ENCODE assay signal across 11 mouse cellular contexts in the genomic region with DNA sequence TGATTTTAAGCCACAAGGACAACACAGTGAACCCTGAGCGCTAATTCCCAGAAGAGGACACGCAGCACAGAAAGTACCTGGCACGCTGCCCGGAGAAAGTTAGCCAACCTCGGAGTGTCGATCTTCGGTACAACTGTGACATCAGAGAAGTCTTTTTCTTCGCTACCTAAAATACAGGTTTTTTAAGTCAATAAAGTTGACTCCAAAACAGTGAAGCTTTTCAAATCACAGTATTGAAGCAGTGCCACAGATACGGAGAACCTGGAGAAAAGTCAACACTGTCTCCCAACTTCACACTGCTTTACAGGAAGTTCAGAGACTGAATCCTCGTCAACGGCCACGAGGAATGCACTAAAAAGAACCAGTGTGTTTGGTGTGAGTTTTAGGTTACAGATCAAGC. TPM values are rescaled to one million over a fixed set of nuclear protein-coding genes. Genes with fewer than 3 reads are reported as not detected.
DNase-seq lines count a peak whose midpoint lies in the region; ATAC-seq lines count a peak whose summit lies in the region.
"Had no signal": no experiment of that assay in that cellular context is flagged by ENCODE, and none has a peak within 500 bp of the region (broad histone marks: within the 10 kb centered on the region; RNA-seq: fewer than 3 reads in every experiment).

No protein-coding gene starts in this region.

- no peaks in the 10 kb centered on the region for H3K4me1 ChIP-seq in kidney, embryonic 14.5 days (ENCODE audit: control insufficient read depth, insufficient read depth, low read length)
- H3K4me1 ChIP-seq in liver, embryonic 16.5 days (ENCODE audit: control insufficient read depth, low read depth, low read length) = no peaks in the 10 kb centered on the region
- H3K4me1 ChIP-seq in forebrain, embryonic 10.5 days = no peaks in the 10 kb centered on the region
- H3K4me1 ChIP-seq: neural tube, embryonic 12.5 days had no signal

- peaks cover 3% of the 10 kb centered on the region; the same call in 1 of the 2 replicates for H3K36me3 ChIP-seq in kidney, embryonic 14.5 days (ENCODE audit: control insufficient read depth, insufficient read depth, low read length)
- no peaks in the 10 kb centered on the region for H3K36me3 ChIP-seq in liver, embryonic 16.5 days (ENCODE audit: control insufficient read depth, insufficient read depth)
- H3K36me3 ChIP-seq in forebrain, embryonic 10.5 days (replicated peaks) = 0 out of 2 replicates have a peak, but pooled peaks cover 3% of the 10 kb centered on the region
- H3K36me3 ChIP-seq: neural tube, embryonic 12.5 days had no signal

- no peak overlapping the region for H3K9ac ChIP-seq in kidney, embryonic 14.5 days (ENCODE audit: low read depth, low read length)
- H3K9ac ChIP-seq in liver, embryonic 16.5 days (ENCODE audit: low read depth, low read length) = no peak overlapping the region
- H3K9ac ChIP-seq: neural tube, embryonic 12.5 days had no signal

- no peaks in the 10 kb centered on the region for H3K27me3 ChIP-seq in kidney, embryonic 14.5 days (ENCODE audit: control insufficient read depth, insufficient read depth, low read length)
- H3K27me3 ChIP-seq in liver, embryonic 16.5 days (ENCODE audit: control insufficient read depth, insufficient read depth, low read depth, low read length) = no peaks in the 10 kb centered on the region
- H3K27me3 ChIP-seq in forebrain, embryonic 10.5 days (ENCODE audit: poor library complexity, severe bottlenecking) = no peaks in the 10 kb centered on the region
- H3K27me3 ChIP-seq: neural tube, embryonic 12.5 days had no signal

- H3K4me3 ChIP-seq in kidney, embryonic 14.5 days (ENCODE audit: low read length) = no peak overlapping the region
- no peak overlapping the region for H3K4me3 ChIP-seq in liver, embryonic 16.5 days (ENCODE audit: low read depth, low read length)
- no peak overlapping the region for H3K4me3 ChIP-seq in forebrain, embryonic 10.5 days
- H3K4me3 ChIP-seq: erythroblast, embryonic 14.5 days; neural tube, embryonic 12.5 days had no signal

- H3K4me2 ChIP-seq in kidney, embryonic 14.5 days (replicated peaks; ENCODE audit: low read depth, low read length) = no peak overlapping the region
- 0 out of 2 replicates have a peak overlapping the region, but pooled peaks have one; percentile 24 for H3K4me2 ChIP-seq in liver, embryonic 16.5 days (ENCODE audit: low read depth, low read length)
- H3K4me2 ChIP-seq: neural tube, embryonic 12.5 days had no signal

- 69% methylated on average over 12 of the region's 12 CpGs for WGBS in kidney, embryonic 14.5 days
- WGBS in liver, embryonic 16.5 days (ENCODE audit: insufficient replicate concordance) = 71% methylated on average over 12 of the region's 12 CpGs
- WGBS in forebrain, embryonic 10.5 days = 92% methylated on average over 12 of the region's 12 CpGs

- peak; percentile 90 for DNase-seq in kidney, adult 18-20 months
- peak; percentile 86 to 88 for DNase-seq in adrenal gland, adult 18-20 months (ENCODE audit: low spot score in 2 of 2)
- DNase-seq in gastrocnemius, postnatal 25 days = peak; percentile 80
- DNase-seq in testis, postnatal 10 days (ENCODE audit: low spot score) = peak; percentile 95
- no peak for DNase-seq in forebrain, embryonic 10.5 days (ENCODE audit: extremely low spot score, low spot score)
- no peak for DNase-seq in T-cell, adult 2 months (ENCODE audit: low spot score)

- no peak overlapping the region for H3K27ac ChIP-seq in kidney, embryonic 14.5 days (ENCODE audit: low read depth, low read length)
- H3K27ac ChIP-seq in liver, embryonic 16.5 days (ENCODE audit: low read length) = no peak overlapping the region
- H3K27ac ChIP-seq in forebrain, embryonic 10.5 days = no peak overlapping the region
- H3K27ac ChIP-seq: neural tube, embryonic 12.5 days had no signal

- ATAC-seq in kidney, embryonic 14.5 days (ENCODE audit: low FRiP score, low TSS enrichment) = no peak
- ATAC-seq in liver, embryonic 16.5 days (ENCODE audit: low read depth) = no peak

- no peaks in the 10 kb centered on the region for H3K9me3 ChIP-seq in kidney, embryonic 14.5 days (ENCODE audit: control insufficient read depth, low read length)
- H3K9me3 ChIP-seq in liver, embryonic 16.5 days (replicated peaks; ENCODE audit: control insufficient read depth, low read length) = no peaks in the 10 kb centered on the region
- H3K9me3 ChIP-seq in forebrain, embryonic 10.5 days = no peaks in the 10 kb centered on the region
- H3K9me3 ChIP-seq: G1E; neural tube, embryonic 12.5 days had no signal

RNA-seq across cellular contexts. Expression of gene Wdr60, which starts 31.2 kb away (rescaled TPM):
- 13.5 and 19.7 TPM in 2 replicates for polyA plus RNA-seq in kidney, embryonic 14.5 days (2014; fragmentation: Nextera tagmentation; extraction: Ambion mirVana)
- total RNA-seq in adrenal gland, adult 18-20 months (2021) = 10 to 100 TPM in 1 of 2 experiments, 1 to 10 TPM in 1; 8.0 to 13.7 TPM
- total RNA-seq in gastrocnemius, postnatal 25 days (2021) = 1 to 10 TPM; 7.2 to 8.8 TPM
- polyA plus RNA-seq in liver, embryonic 16.5 days (2015; fragmentation: Nextera tagmentation; extraction: Ambion mirVana) = 2.8 and 3.0 TPM in 2 replicates
- polyA plus RNA-seq in forebrain, embryonic 10.5 days (2016; fragmentation: Nextera tagmentation; extraction: Ambion mirVana) = 15.1 and 16.1 TPM in 2 replicates

RNA-seq across cellular contexts. Expression of gene Gm11027, which starts 43.6 kb away (rescaled TPM):
- polyA plus RNA-seq in kidney, embryonic 14.5 days (2014; fragmentation: Nextera tagmentation; extraction: Ambion mirVana) = not detected in 2 replicates
- not detected for total RNA-seq in adrenal gland, adult 18-20 months (2021)
- not detected for total RNA-seq in gastrocnemius, postnatal 25 days (2021)
- not detected in 2 replicates for polyA plus RNA-seq in liver, embryonic 16.5 days (2015; fragmentation: Nextera tagmentation; extraction: Ambion mirVana)
- polyA plus RNA-seq in forebrain, embryonic 10.5 days (2016; fragmentation: Nextera tagmentation; extraction: Ambion mirVana) = not detected in 2 replicates
- total RNA-seq: G1E had no signal
- polyA plus RNA-seq: erythroblast, embryonic 14.5 days; G1E; neural tube, embryonic 12.5 days had no signal

RNA-seq across cellular contexts. Expression of gene Esyt2, which starts 49.4 kb away (rescaled TPM):
- 15.2 and 23.2 TPM in 2 replicates for polyA plus RNA-seq in kidney, embryonic 14.5 days (2014; fragmentation: Nextera tagmentation; extraction: Ambion mirVana)
- total RNA-seq in adrenal gland, adult 18-20 months (2021) = 10 to 100 TPM; 50.0 to 54.6 TPM
- total RNA-seq in gastrocnemius, postnatal 25 days (2021) = 10 to 100 TPM; 18.0 to 20.4 TPM
- 9.4 TPM in 2 replicates for polyA plus RNA-seq in liver, embryonic 16.5 days (2015; fragmentation: Nextera tagmentation; extraction: Ambion mirVana)
- 12.0 and 12.6 TPM in 2 replicates for polyA plus RNA-seq in forebrain, embryonic 10.5 days (2016; fragmentation: Nextera tagmentation; extraction: Ambion mirVana)

Comparison
In these comparisons a context has a peak if more than half of its experiments do, and no peak if none do; other contexts are left out.
1. DNase-seq: peak in kidney, adult 18-20 months (single experiment), adrenal gland, adult 18-20 months (2 of 2), gastrocnemius, postnatal 25 days (single experiment) and testis, postnatal 10 days (single experiment); none in forebrain, embryonic 10.5 days (single experiment) and T-cell, adult 2 months (single experiment).